Mouse (Mus musculus) thymus, postnatal 14 days (tissue): Measurements from ENCODE around the gene Crtc1.

ENCODE experiments used
- DNase-seq: peaks from one replicate; pipeline ENCODE4 v3.0.0; 2021

Gene Crtc1

DNA sequence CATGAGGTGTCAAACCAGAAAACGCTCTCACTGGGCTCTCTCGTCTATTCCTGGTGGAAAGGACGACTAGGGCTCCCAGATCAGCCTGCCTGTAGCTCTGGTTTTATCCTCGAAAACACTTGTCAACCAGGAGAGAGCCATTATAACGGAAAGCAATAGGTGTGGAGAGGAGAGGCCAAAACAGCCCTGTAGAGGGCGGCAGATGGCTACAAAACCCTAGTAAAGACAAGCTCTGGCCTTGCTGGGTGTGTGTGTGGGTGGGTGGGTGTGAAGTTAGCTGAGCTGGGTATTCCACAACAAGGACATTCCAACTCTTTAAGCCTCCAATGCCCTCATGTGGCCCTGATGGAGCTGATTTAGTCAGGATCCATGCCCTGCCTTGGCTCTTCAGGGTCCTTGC, 95.7 kb downstream of the Crtc1 start:
- peak; percentile 46 for DNase-seq

DNA sequence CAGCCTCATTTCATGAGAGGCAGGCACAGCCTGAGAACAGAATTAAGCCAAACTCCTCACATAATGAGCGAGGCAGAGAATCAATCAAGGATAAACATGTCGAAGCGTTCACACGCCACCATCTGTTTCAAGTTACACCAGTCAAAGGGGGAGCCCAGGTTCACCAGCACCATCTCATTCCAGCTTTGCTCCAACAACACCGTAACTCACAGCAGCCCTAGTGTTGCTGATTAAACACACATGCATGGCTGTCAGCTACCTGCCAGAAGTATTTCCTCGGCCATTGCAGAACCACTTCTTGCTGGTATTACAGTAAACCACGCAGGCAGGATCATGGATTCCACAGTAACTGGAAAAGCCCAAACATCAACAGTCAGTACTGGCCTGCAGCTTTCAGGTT, 96.3 kb downstream of the Crtc1 start:
- no peak for DNase-seq

DNA sequence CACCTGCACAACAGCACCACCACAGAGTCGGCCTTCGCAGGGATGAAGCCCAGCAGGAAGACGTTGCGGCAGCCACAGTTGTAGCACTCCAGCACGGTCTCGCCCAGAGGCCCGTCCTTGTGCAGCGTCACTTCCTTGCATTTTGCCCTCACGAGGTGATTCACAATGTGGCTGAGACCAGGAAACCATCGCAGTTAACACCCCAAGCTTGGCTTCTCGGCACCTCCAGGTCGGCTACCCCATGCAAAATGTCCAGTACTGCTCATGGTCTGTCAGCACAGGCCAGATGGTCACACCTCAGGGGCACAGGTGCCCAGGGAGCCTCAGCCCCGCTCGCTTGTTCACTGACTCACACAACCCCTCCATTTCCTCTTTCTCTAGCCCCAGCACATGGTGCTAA, 97.4 kb downstream of the Crtc1 start:
- DNase-seq, result no peak

DNA sequence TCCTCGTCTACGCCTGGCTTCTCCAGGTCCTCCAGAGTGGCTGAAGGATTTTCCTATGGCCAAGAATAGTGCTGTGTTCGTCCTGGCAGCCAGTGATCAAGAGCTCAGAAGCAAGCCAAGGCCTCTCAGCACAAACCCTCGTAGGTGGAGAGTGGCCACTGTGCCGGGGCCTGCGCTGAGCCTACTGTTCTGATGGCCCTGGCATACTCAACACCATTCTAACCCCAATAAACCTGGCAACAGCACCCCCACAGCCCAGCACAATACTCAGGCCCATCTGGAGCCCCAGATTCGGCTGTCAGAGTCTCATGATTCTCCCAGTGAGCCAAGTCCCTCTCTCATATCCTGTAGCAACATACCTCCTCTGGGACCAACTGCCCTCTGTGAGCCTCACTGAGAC, 98.7 kb downstream of the Crtc1 start:
- DNase-seq, result no peak

DNA sequence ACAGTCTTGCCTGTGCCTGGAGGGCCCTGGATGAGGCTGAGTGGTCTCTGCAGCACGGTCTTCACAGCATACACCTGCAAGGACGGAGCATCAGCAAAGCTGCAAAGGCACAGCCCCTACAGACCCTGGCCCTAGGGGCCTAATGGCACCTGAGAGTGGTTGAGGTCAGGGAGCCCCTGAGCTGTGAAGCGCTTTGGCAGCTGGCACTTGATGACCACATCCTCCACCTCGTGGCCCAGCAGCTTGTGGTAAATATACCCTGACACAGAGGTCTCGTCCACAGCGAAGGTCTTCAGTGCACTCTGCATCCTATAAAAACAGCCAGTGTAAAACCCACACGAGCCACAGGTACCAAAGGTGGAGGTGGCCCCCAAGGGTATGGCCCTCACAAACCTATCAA, 100.4 kb downstream of the Crtc1 start:
- no peak for DNase-seq

DNA sequence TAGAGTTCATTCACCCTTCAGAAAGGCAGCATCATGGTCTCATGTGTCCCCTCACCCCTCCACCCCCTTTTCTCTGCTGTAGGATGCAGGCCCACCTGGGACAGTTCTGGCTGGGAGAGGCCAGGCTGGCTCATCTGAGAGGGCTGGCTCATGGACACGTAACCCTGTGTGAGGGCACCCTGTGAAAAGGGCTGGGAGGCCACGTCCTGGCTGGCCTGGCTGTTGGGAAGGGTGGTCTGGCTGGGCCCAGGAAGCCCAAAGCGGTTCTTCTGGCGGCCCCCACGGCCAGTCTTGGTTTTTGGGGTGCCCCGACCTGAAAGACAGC, 106.5 kb downstream of the Crtc1 start:
- DNase-seq, result no peak
